ENCODE assay signal across 28 mouse cellular contexts in the genomic region with DNA sequence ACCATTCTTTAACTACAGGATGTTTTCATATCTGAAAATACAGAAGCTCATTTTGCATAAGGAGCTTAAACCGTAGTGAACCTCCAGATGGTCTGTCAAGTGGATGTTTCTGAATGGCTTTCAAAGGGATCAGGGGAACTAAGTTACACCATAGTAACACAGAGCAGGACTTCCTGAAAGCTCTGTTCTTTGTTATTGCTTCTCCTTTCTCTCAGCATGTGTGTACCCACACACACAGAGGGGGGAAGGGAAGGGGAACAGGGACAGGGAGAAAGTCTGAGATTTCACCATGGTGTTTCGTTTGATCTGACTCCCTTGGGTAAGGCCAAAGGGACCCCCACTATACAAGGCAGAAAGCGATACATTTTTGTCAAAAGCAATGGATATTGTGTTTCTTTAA. TPM values are rescaled to one million over a fixed set of nuclear protein-coding genes. Genes with fewer than 3 reads are reported as not detected.
DNase-seq lines count a peak whose midpoint lies in the region; ATAC-seq lines count a peak whose summit lies in the region.
"Had no signal": no experiment of that assay in that cellular context is flagged by ENCODE, and none has a peak within 500 bp of the region (broad histone marks: within the 10 kb centered on the region; RNA-seq: fewer than 3 reads in every experiment).

No protein-coding gene starts in this region.

- peak; percentile 94 for ATAC-seq in monocyte, adult 5-6 weeks (replicated peaks; ENCODE audit: insufficient number of reproducible peaks, low FRiP score, low TSS enrichment, poor library complexity, severe bottlenecking)
- no peak for ATAC-seq in forebrain, embryonic 16.5 days

- no peaks in the 10 kb centered on the region for H3K36me3 ChIP-seq in forebrain, embryonic 16.5 days (ENCODE audit: control insufficient read depth, insufficient read depth)
- H3K36me3 ChIP-seq in heart, embryonic 10.5 days, result peaks cover 2% of the 10 kb centered on the region; the same call in 1 of the 2 replicates
- H3K36me3 ChIP-seq: neural tube, embryonic 12.5 days had no signal

- H3K9me3 ChIP-seq in forebrain, embryonic 16.5 days (ENCODE audit: control insufficient read depth, low read length), result no peaks in the 10 kb centered on the region
- no peaks in the 10 kb centered on the region for H3K9me3 ChIP-seq in heart, embryonic 10.5 days
- H3K9me3 ChIP-seq: heart, embryonic 13.5 days; limb, embryonic 12.5 days; neural tube, embryonic 12.5 days had no signal

- no peaks in the 10 kb centered on the region for H3K4me1 ChIP-seq in forebrain, embryonic 16.5 days (replicated peaks; ENCODE audit: control insufficient read depth, insufficient read depth, low read length)
- H3K4me1 ChIP-seq in heart, embryonic 10.5 days, result no peaks in the 10 kb centered on the region
- H3K4me1 ChIP-seq: heart, embryonic 13.5 days; limb, embryonic 12.5 days; neural tube, embryonic 12.5 days had no signal

- H3K27me3 ChIP-seq in forebrain, embryonic 16.5 days (replicated peaks; ENCODE audit: control insufficient read depth, insufficient read depth, low read length), result no peaks in the 10 kb centered on the region
- no peaks in the 10 kb centered on the region for H3K27me3 ChIP-seq in heart, embryonic 10.5 days (ENCODE audit: insufficient read depth, poor library complexity, severe bottlenecking)
- H3K27me3 ChIP-seq: heart, embryonic 13.5 days; limb, embryonic 12.5 days; neural tube, embryonic 12.5 days had no signal

- DNase-seq in layer of hippocampus, adult 11-12 months (ENCODE audit: low spot score), result peak; percentile 20
- DNase-seq in layer of hippocampus, postnatal 14 days (ENCODE audit: low spot score in 2 of 2), result no peak
- DNase-seq in lung, postnatal 36 days, result peak; percentile 19
- no peak for DNase-seq in lung, postnatal 25 days (ENCODE audit: low spot score)
- peak; percentile 16 for DNase-seq in c-Kit-positive CD71-negative TER-119-negative erythroid progenitor cells, embryonic 14.5 days (ENCODE audit: low read depth)
- DNase-seq in heart, embryonic 10.5 days (ENCODE audit: low spot score), result no peak
- DNase-seq: adrenal gland, adult 2 months; B cell, adult 2 months; cerebellum, adult 11-12 months; cerebellum, postnatal 14 days; embryo, embryonic 11 days; heart, adult 11 months; heart, postnatal 4 days; kidney, adult 2 months; kidney, postnatal 10 days; lung, adult 2 months; right cerebral cortex, adult 18-20 months had no signal

- H3K4me2 ChIP-seq in forebrain, embryonic 16.5 days (ENCODE audit: low read length), result no peak overlapping the region
- H3K4me2 ChIP-seq: heart, embryonic 13.5 days; limb, embryonic 12.5 days; neural tube, embryonic 12.5 days had no signal

- no peak overlapping the region for H3K9ac ChIP-seq in forebrain, embryonic 16.5 days (replicated peaks; ENCODE audit: low read depth, low read length)
- H3K9ac ChIP-seq: heart, embryonic 13.5 days; limb, embryonic 12.5 days; neural tube, embryonic 12.5 days had no signal

- 58% methylated on average over 3 of the region's 3 CpGs for WGBS in forebrain, embryonic 16.5 days
- WGBS in heart, embryonic 10.5 days, result 65% methylated on average over 3 of the region's 3 CpGs

- no peak overlapping the region for H3K4me3 ChIP-seq in forebrain, embryonic 16.5 days (replicated peaks; ENCODE audit: low read length)
- no peak overlapping the region for H3K4me3 ChIP-seq in heart, embryonic 10.5 days
- H3K4me3 ChIP-seq: heart, embryonic 13.5 days; limb, embryonic 12.5 days; neural tube, embryonic 12.5 days had no signal

- no peak overlapping the region for H3K27ac ChIP-seq in forebrain, embryonic 16.5 days (ENCODE audit: low read length)
- H3K27ac ChIP-seq in heart, embryonic 10.5 days, result no peak overlapping the region
- H3K27ac ChIP-seq: heart, embryonic 13.5 days; limb, embryonic 12.5 days; neural tube, embryonic 12.5 days; stomach, postnatal 0 days had no signal

RNA-seq across cellular contexts. Expression of a gene that starts 27.2 kb away (rescaled TPM):
- total RNA-seq in layer of hippocampus, postnatal 14 days (2021), result 10 to 100 TPM; 30.6 to 40.6 TPM
- total RNA-seq in monocyte, adult 5-6 weeks (2017), result 62.3 to 99.4 TPM (median 94.4 TPM) in 3 replicates
- 16.8 and 18.2 TPM in 2 replicates for polyA plus RNA-seq in forebrain, embryonic 16.5 days (2015; fragmentation: Nextera tagmentation; extraction: Ambion mirVana)
- 19.3 and 23.0 TPM in 2 replicates for polyA plus RNA-seq in heart, embryonic 10.5 days (2016; fragmentation: Nextera tagmentation; extraction: Ambion mirVana)

RNA-seq across cellular contexts. Expression of a gene that starts 34.1 kb away (rescaled TPM):
- total RNA-seq in layer of hippocampus, postnatal 14 days (2021), result not detected
- total RNA-seq in monocyte, adult 5-6 weeks (2017), result 8.1 to 16.1 TPM in 2 of 3 replicates, not detected in the other
- polyA plus RNA-seq in forebrain, embryonic 16.5 days (2015; fragmentation: Nextera tagmentation; extraction: Ambion mirVana), result 1.4 and 2.7 TPM in 2 replicates
- 1.5 and 1.7 TPM in 2 replicates for polyA plus RNA-seq in heart, embryonic 10.5 days (2016; fragmentation: Nextera tagmentation; extraction: Ambion mirVana)
- total RNA-seq: adrenal gland, adult 2 months; heart, postnatal 4 days; layer of hippocampus, adult 8-10 months had no signal
- polyA plus RNA-seq: adrenal gland, adult 2 months; kidney, adult 2 months; lung, adult 2 months had no signal

RNA-seq across cellular contexts. Expression of a gene that starts 42.6 kb away (rescaled TPM):
- total RNA-seq in layer of hippocampus, postnatal 14 days (2021), result not detected
- not detected in 3 replicates for total RNA-seq in monocyte, adult 5-6 weeks (2017)
- polyA plus RNA-seq in forebrain, embryonic 16.5 days (2015; fragmentation: Nextera tagmentation; extraction: Ambion mirVana), result not detected in 2 replicates
- polyA plus RNA-seq in heart, embryonic 10.5 days (2016; fragmentation: Nextera tagmentation; extraction: Ambion mirVana), result not detected in 2 replicates
- total RNA-seq: adrenal gland, adult 2 months; gastrocnemius, adult 8-10 months; heart, postnatal 4 days; layer of hippocampus, adult 8-10 months; megakaryocyte-erythroid progenitor cell, adult 5-6 weeks had no signal
- polyA plus RNA-seq: adrenal gland, adult 2 months; embryonic facial prominence, embryonic 14.5 days; heart, embryonic 13.5 days; kidney, adult 2 months; limb, embryonic 12.5 days; lung, adult 2 months; neural tube, embryonic 12.5 days; stomach, postnatal 0 days; thymus, postnatal 0 days had no signal

Comparison
In these comparisons a context has a peak if more than half of its experiments do, and no peak if none do; other contexts are left out.
1. DNase-seq: peak in layer of hippocampus, adult 11-12 months (single experiment), lung, postnatal 36 days (single experiment) and c-Kit-positive CD71-negative TER-119-negative erythroid progenitor cells, embryonic 14.5 days (single experiment); none in layer of hippocampus, postnatal 14 days (0 of 2), lung, postnatal 25 days (single experiment) and heart, embryonic 10.5 days (single experiment).